Mouse (Mus musculus) ES-Bruce4 (cell line): ENCODE results near the gene Opn3. TPM values are rescaled to one million over a fixed set of nuclear protein-coding genes. Genes with fewer than 3 reads are reported as not detected.

Experiments
- H3K27ac ChIP-seq: 2 replicates; pipeline ENCODE4 v1.5.1; 2012; ENCODE audit warnings: low read length, inconsistent platforms; ENCODE audit not compliant: insufficient read depth
- H3K27me3 ChIP-seq: 2 replicates; pipeline ENCODE4 v1.6.1; 2012; ENCODE audit warnings: mild to moderate bottlenecking, low read length, inconsistent platforms; ENCODE audit not compliant: control insufficient read depth, poor library complexity, insufficient read depth, severe bottlenecking
- H3K36me3 ChIP-seq: 2 replicates; pipeline ENCODE4 v1.6.1; 2012; ENCODE audit warnings: inconsistent platforms, mild to moderate bottlenecking, low read length, moderate library complexity; ENCODE audit not compliant: control insufficient read depth, poor library complexity, insufficient read depth, severe bottlenecking
- H3K4me1 ChIP-seq: one replicate; pipeline ENCODE4 v1.8.1; 2011; ENCODE audit warnings: low read length; ENCODE audit not compliant: control insufficient read depth, insufficient read depth
- H3K4me3 ChIP-seq: 2 replicates; pipeline ENCODE4 v1.5.1; 2011; ENCODE audit warnings: low read depth, mild to moderate bottlenecking, low read length
- H3K9ac ChIP-seq: 2 replicates; pipeline ENCODE4 v1.6.1; 2012; ENCODE audit warnings: low read depth, mild to moderate bottlenecking, inconsistent platforms; ENCODE audit not compliant: poor library complexity, severe bottlenecking
- H3K9me3 ChIP-seq: replicated peaks from 2 replicates; pipeline ENCODE4 v1.6.1; 2012; ENCODE audit warnings: mild to moderate bottlenecking, low read length, inconsistent platforms; ENCODE audit not compliant: control insufficient read depth, poor library complexity, insufficient read depth, severe bottlenecking
- CTCF ChIP-seq: IDR thresholded peaks from one replicate; pipeline ENCODE4 v1.8.1; 2011; ENCODE audit warnings: low read depth, low read length
- EP300 ChIP-seq: IDR thresholded peaks from 2 replicates; pipeline ENCODE4 v1.6.1; 2011; ENCODE audit warnings: low read depth, low read length; ENCODE audit not compliant: insufficient read depth
- POLR2A ChIP-seq: IDR thresholded peaks from one replicate; pipeline ENCODE4 v1.8.1; 2011; ENCODE audit warnings: low read length; ENCODE audit not compliant: insufficient read depth
- polyA plus RNA-seq: library from polyadenylated mRNA; stranded (reverse); fragments of >200 nt; gene quantifications from 2 replicates; pipeline ENCODE4 v1.2.4, GENCODE M21; 2011; ENCODE audit warnings: low read depth; ENCODE audit not compliant: missing spikeins, insufficient read depth, insufficient read length

The Opn3 gene
- polyA plus RNA-seq, 1 experiment = 1.9 TPM

- H3K27ac ChIP-seq = no peak overlapping the region
- no peaks in the 10 kb centered on the region for H3K27me3 ChIP-seq
- no peak overlapping the region for H3K4me3 ChIP-seq
- no peaks in the 10 kb centered on the region for H3K9me3 ChIP-seq
- H3K4me1 ChIP-seq = peaks cover 1% of the 10 kb centered on the region
- H3K9ac ChIP-seq = no peak overlapping the region
- no peaks in the 10 kb centered on the region for H3K36me3 ChIP-seq
- TF ChIP-seq EP300 (no peak), CTCF (no peak), POLR2A (no peak)
Observed at GRCm38 (mm10) chr1:175670042-175670441, 22.5 kb downstream of the Opn3 start.

- Histone ChIP-seq H3K36me3 (no peaks in the 10 kb centered on the region), H3K4me1 (peaks cover 1% of the 10 kb centered on the region)
- TF ChIP-seq POLR2A = no peak
- TF ChIP-seq EP300 = no peak
- no peak for TF ChIP-seq CTCF
Observed at GRCm38 (mm10) chr1:175669456-175669855, 23.1 kb downstream of the Opn3 start.

GRCm38 (mm10) chr1:175668666-175669405 is 23.7 kb downstream of the Opn3 start:
- no peaks in the 10 kb centered on the region for H3K9me3 ChIP-seq
- H3K27ac ChIP-seq = no peak overlapping the region
- TF ChIP-seq EP300 = no peak
- no peak for TF ChIP-seq CTCF
- TF ChIP-seq POLR2A = no peak
- no peaks in the 10 kb centered on the region for H3K36me3 ChIP-seq
- H3K9ac ChIP-seq = no peak overlapping the region
- no peak overlapping the region for H3K4me3 ChIP-seq
- no peaks in the 10 kb centered on the region for H3K27me3 ChIP-seq
- H3K4me1 ChIP-seq = peaks cover 1% of the 10 kb centered on the region

More at GRCm38 (mm10) chr1:175669456-175669855, 23.1 kb downstream of the Opn3 start:
- Histone ChIP-seq H3K9ac (no peak overlapping the region), H3K9me3 (no peaks in the 10 kb centered on the region), H3K27ac (no peak overlapping the region), H3K4me3 (no peak overlapping the region), H3K27me3 (no peaks in the 10 kb centered on the region)

GRCm38 (mm10) chr1:175659900-175660299 is 32.7 kb downstream of the Opn3 start:
- TF ChIP-seq POLR2A = no peak
- no peak for TF ChIP-seq EP300
- no peaks in the 10 kb centered on the region for H3K9me3 ChIP-seq
- no peaks in the 10 kb centered on the region for H3K27me3 ChIP-seq
- no peak overlapping the region for H3K4me3 ChIP-seq
- H3K27ac ChIP-seq = no peak overlapping the region
- no peaks in the 10 kb centered on the region for H3K36me3 ChIP-seq
- no peak overlapping the region for H3K9ac ChIP-seq
- H3K4me1 ChIP-seq = no peaks in the 10 kb centered on the region

- no peak for TF ChIP-seq EP300
- TF ChIP-seq CTCF = no peak
- no peak for TF ChIP-seq POLR2A
- H3K27me3 ChIP-seq = no peaks in the 10 kb centered on the region
- no peak overlapping the region for H3K27ac ChIP-seq
- H3K9me3 ChIP-seq = no peaks in the 10 kb centered on the region
- no peaks in the 10 kb centered on the region for H3K4me1 ChIP-seq
- no peaks in the 10 kb centered on the region for H3K36me3 ChIP-seq
- H3K9ac ChIP-seq = no peak overlapping the region
- H3K4me3 ChIP-seq = no peak overlapping the region
Observed at GRCm38 (mm10) chr1:175648615-175649014, 44.0 kb downstream of the Opn3 start.

- Histone ChIP-seq H3K9ac (no peak overlapping the region), H3K4me3 (no peak overlapping the region), H3K27ac (no peak overlapping the region), H3K9me3 (no peaks in the 10 kb centered on the region), H3K27me3 (no peaks in the 10 kb centered on the region), H3K4me1 (no peaks in the 10 kb centered on the region), H3K36me3 (no peaks in the 10 kb centered on the region)
- TF ChIP-seq CTCF (no peak), EP300 (no peak), POLR2A (no peak)
Observed at GRCm38 (mm10) chr1:175646952-175647351, 45.6 kb downstream of the Opn3 start.
